Mouse (Mus musculus): ENCODE results near the gene Ano2. TPM values are rescaled to one million over a fixed set of nuclear protein-coding genes. Genes with fewer than 3 reads are reported as not detected.
A peak's percentile ranks its signal among the peaks of the same experiment; 100 is the strongest.

Gene Ano2
- polyA plus RNA-seq, 1 experiment from 2014 or later, result 0.60 TPM

DNA sequence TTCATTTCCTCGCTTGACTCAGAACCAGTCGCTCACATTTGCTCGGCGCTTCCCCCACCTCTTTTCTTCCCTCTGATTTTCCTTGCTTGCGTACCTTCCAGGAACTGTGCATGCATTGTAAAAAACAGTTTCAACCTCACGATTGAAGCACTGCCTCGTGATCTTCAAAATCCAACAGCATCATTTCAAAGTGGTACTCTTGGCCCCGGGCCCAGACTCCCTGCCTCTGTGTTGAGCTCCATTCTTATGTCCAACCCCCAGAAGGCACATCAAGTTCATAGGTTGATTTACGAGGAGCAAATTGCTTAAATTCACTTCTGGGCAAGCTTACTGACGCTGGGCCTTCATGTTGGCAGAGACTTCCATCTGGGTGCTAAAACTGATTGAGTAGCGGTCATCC lies 9.6 kb upstream of the Ano2 start:
- WGBS, result 68% methylated on average over 11 of the region's 11 CpGs
- H3K4me2 ChIP-seq, result no peak overlapping the region
- no peak overlapping the region for H3K27ac ChIP-seq (replicated peaks)
- no peak overlapping the region for H3K4me3 ChIP-seq
- H3K9me3 ChIP-seq, result no peaks in the 10 kb centered on the region
- no peak overlapping the region for H3K9ac ChIP-seq
- no peak for ATAC-seq (ENCODE audit: low FRiP score, low read depth)
- peaks cover 5% of the 10 kb centered on the region; the same call in 1 of the 2 replicates for H3K4me1 ChIP-seq (replicated peaks)
- no peaks in the 10 kb centered on the region for H3K27me3 ChIP-seq
- H3K36me3 ChIP-seq, result no peaks in the 10 kb centered on the region

DNA sequence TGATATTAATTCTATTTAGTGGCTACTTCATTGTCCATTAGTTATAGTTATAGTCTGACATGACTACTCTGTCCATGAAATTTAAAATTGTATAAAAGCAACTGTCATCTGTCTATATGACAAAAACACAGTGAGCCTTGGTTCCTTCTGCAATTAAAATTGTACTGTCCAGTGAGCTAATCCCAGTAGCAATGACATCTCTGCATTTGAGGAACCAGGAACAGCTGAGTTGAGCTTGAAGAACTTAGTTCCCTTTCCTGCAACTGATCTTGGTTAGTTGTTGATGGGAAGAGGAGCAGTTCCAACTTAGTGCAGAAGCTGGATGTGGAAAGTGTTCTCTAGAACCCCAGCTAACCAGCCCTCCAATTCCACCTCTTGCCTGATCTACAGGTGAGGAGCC lies 4.8 kb upstream of the Ano2 start:
- ATAC-seq (ENCODE audit: low FRiP score, low read depth), result no peak
- H3K36me3 ChIP-seq, result no peaks in the 10 kb centered on the region
- H3K27me3 ChIP-seq, result no peaks in the 10 kb centered on the region
- H3K4me3 ChIP-seq, result no peak overlapping the region
- no peaks in the 10 kb centered on the region for H3K9me3 ChIP-seq
- no peak overlapping the region for H3K4me2 ChIP-seq
- no peak overlapping the region for H3K9ac ChIP-seq
- H3K27ac ChIP-seq (replicated peaks), result no peak overlapping the region
- peaks cover 15% of the 10 kb centered on the region for H3K4me1 ChIP-seq (replicated peaks)

- H3K36me3 ChIP-seq, result no peaks in the 10 kb centered on the region
- H3K9me3 ChIP-seq, result no peaks in the 10 kb centered on the region
- WGBS, result 48% methylated on average over 1 of the region's 1 CpGs
- H3K27me3 ChIP-seq, result no peaks in the 10 kb centered on the region
- H3K4me1 ChIP-seq (replicated peaks), result peaks cover 14% of the 10 kb centered on the region
- H3K4me3 ChIP-seq, result no peak overlapping the region
- no peak overlapping the region for H3K4me2 ChIP-seq
- no peak for ATAC-seq (ENCODE audit: low FRiP score, low read depth)
- H3K9ac ChIP-seq, result no peak overlapping the region
- no peak overlapping the region for H3K27ac ChIP-seq (replicated peaks)
These were observed 2.2 kb upstream of the Ano2 start for GRCm38 (mm10) chr6:125687986-125688385.

GRCm38 (mm10) chr6:125701146-125701545 lies 10.9 kb downstream of the Ano2 start:
- WGBS, result 78% methylated on average over 2 of the region's 2 CpGs
- no peak overlapping the region for H3K4me2 ChIP-seq
- ATAC-seq (ENCODE audit: low FRiP score, low read depth), result no peak

DNA sequence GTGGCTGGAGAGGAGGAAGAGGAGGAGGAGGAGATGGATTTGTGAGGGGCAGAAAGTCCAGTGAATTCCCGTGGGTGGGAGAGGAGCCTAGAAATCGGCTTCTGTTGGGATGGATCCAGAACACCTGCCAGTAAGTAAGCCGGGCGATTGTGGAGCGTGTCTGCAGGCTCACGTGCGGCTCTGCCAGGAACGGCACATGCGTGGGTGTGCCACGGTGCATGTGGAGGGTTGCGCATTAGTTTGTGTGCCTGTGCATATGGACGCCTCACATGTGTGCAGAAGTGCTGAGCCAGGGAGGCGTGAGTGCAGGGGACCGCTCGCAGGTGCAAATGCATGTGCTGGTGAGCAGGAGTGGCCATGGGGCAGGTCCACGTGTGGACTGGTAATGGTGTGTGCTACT lies 21.0 kb downstream of the Ano2 start:
- Histone ChIP-seq H3K27ac (replicated peaks) (no peak overlapping the region), H3K4me2 (no peak overlapping the region), H3K9ac (no peak overlapping the region), H3K4me1 (replicated peaks) (no peaks in the 10 kb centered on the region), H3K27me3 (no peaks in the 10 kb centered on the region), H3K9me3 (no peaks in the 10 kb centered on the region), H3K4me3 (no peak overlapping the region), H3K36me3 (no peaks in the 10 kb centered on the region)
- no peak for ATAC-seq (ENCODE audit: low FRiP score, low read depth)
- 82% methylated on average over 16 of the region's 16 CpGs for WGBS

More at GRCm38 (mm10) chr6:125701146-125701545, 10.9 kb downstream of the Ano2 start:
- no peaks in the 10 kb centered on the region for H3K9me3 ChIP-seq
- H3K4me1 ChIP-seq (replicated peaks), result no peaks in the 10 kb centered on the region
- no peak overlapping the region for H3K9ac ChIP-seq
- no peaks in the 10 kb centered on the region for H3K36me3 ChIP-seq
- no peak overlapping the region for H3K4me3 ChIP-seq
- no peaks in the 10 kb centered on the region for H3K27me3 ChIP-seq
- no peak overlapping the region for H3K27ac ChIP-seq (replicated peaks)

GRCm38 (mm10) chr6:125726408-125726807 lies 36.2 kb downstream of the Ano2 start:
- Histone ChIP-seq H3K4me3 (no peak overlapping the region), H3K36me3 (no peaks in the 10 kb centered on the region), H3K9ac (no peak overlapping the region), H3K27me3 (no peaks in the 10 kb centered on the region), H3K4me1 (replicated peaks) (no peaks in the 10 kb centered on the region), H3K4me2 (no peak overlapping the region), H3K9me3 (no peaks in the 10 kb centered on the region), H3K27ac (replicated peaks) (no peak overlapping the region)
- ATAC-seq (ENCODE audit: low FRiP score, low read depth), result no peak
- WGBS, result 84% methylated on average over 2 of the region's 2 CpGs

- ATAC-seq (ENCODE audit: low FRiP score, low read depth), result peak; percentile 48; the same call in 1 of the 2 replicates
- H3K27ac ChIP-seq (replicated peaks), result no peak overlapping the region
- no peaks in the 10 kb centered on the region for H3K27me3 ChIP-seq
- 64% methylated on average over 5 of the region's 5 CpGs for WGBS
- no peak overlapping the region for H3K9ac ChIP-seq
- no peaks in the 10 kb centered on the region for H3K36me3 ChIP-seq
- no peak overlapping the region for H3K4me3 ChIP-seq
- H3K4me1 ChIP-seq (replicated peaks), result no peaks in the 10 kb centered on the region
- H3K9me3 ChIP-seq, result no peaks in the 10 kb centered on the region
- no peak overlapping the region for H3K4me2 ChIP-seq
These were observed 37.3 kb downstream of the Ano2 start for GRCm38 (mm10) chr6:125727484-125727911.

GRCm38 (mm10) chr6:125729471-125729870 lies 39.3 kb downstream of the Ano2 start:
- WGBS, result 79% methylated on average over 6 of the region's 6 CpGs
- H3K27ac ChIP-seq (replicated peaks), result no peak overlapping the region
- H3K27me3 ChIP-seq, result no peaks in the 10 kb centered on the region
- no peaks in the 10 kb centered on the region for H3K9me3 ChIP-seq
- H3K9ac ChIP-seq, result no peak overlapping the region
- H3K4me1 ChIP-seq (replicated peaks), result no peaks in the 10 kb centered on the region
- H3K4me3 ChIP-seq, result no peak overlapping the region
- ATAC-seq (ENCODE audit: low FRiP score, low read depth), result no peak
- H3K36me3 ChIP-seq, result no peaks in the 10 kb centered on the region
- H3K4me2 ChIP-seq, result no peak overlapping the region

DNA sequence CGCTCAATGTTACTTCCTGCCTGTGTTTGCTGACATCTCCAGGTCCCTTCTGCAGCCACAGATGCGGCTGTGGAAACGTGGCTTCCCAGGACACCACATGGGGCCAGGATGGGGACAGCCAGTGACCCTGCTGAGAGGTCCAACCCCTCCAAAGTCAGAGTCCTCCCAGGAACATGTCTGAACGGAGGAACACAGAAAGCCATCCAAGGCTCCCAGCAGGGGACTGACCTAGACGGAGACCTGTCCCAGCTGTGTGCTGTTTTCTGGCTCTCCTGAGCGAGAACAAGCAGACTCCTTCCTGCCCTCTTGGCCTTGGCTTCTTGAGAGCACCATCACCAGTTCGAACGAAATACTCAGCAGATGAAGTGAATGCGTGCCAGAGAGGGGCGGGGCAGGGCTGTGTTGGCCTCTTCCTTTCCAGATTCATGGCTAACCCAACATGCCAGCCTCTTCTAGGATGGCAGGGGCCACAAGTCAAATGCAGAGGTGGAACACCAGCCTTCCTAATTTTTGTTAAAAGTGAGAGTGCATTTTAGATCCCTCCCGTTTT lies 39.8 kb downstream of the Ano2 start:
- no peak overlapping the region for H3K9ac ChIP-seq
- no peak for ATAC-seq (ENCODE audit: low FRiP score, low read depth)
- 63% methylated on average over 11 of the region's 11 CpGs for WGBS

DNA sequence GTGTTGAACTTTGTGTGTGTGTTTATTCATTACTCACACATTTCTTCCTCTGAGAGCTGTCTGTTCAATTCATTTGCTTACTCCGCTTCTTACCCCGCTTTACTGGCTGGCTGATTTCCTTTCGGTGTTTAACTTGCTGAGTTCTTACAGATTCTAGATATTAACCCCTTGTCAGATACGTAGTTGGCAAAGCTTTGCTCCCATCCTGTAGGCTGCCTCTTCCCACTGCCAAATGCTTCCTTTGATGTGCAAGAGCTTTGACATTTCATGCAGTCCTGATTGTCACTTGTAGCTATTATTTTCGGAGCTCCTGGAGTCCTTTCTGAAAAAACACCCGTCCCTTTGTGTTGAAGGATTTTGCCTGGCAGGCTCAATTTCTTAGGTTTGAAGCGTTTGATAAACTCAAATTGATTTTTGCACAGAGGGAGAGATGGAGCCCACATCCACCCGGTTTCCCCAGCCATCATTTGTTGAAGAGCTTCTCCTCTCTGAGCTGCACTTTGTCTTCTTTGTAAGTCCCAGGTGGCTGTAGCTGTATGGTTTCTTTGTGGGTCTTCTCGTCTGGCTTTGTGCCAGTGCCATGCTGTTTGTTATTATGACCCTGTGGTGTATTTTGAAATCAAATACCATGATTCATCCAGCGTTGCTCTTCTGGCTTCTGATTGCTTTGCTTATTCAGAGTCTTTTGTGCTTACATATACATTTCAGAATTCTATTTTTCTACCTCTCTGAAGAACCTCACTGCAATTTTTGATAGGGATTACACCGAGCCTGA lies 47.5 kb downstream of the Ano2 start:
- WGBS, result 44% methylated on average over 11 of the region's 11 CpGs

More for the DNA sequence above, 39.8 kb downstream of the Ano2 start:
- no peak overlapping the region for H3K4me2 ChIP-seq
- H3K4me1 ChIP-seq (replicated peaks), result no peaks in the 10 kb centered on the region
- no peaks in the 10 kb centered on the region for H3K27me3 ChIP-seq
- H3K36me3 ChIP-seq, result no peaks in the 10 kb centered on the region
- H3K9me3 ChIP-seq, result no peaks in the 10 kb centered on the region
- H3K27ac ChIP-seq (replicated peaks), result no peak overlapping the region
- H3K4me3 ChIP-seq, result no peak overlapping the region

DNA sequence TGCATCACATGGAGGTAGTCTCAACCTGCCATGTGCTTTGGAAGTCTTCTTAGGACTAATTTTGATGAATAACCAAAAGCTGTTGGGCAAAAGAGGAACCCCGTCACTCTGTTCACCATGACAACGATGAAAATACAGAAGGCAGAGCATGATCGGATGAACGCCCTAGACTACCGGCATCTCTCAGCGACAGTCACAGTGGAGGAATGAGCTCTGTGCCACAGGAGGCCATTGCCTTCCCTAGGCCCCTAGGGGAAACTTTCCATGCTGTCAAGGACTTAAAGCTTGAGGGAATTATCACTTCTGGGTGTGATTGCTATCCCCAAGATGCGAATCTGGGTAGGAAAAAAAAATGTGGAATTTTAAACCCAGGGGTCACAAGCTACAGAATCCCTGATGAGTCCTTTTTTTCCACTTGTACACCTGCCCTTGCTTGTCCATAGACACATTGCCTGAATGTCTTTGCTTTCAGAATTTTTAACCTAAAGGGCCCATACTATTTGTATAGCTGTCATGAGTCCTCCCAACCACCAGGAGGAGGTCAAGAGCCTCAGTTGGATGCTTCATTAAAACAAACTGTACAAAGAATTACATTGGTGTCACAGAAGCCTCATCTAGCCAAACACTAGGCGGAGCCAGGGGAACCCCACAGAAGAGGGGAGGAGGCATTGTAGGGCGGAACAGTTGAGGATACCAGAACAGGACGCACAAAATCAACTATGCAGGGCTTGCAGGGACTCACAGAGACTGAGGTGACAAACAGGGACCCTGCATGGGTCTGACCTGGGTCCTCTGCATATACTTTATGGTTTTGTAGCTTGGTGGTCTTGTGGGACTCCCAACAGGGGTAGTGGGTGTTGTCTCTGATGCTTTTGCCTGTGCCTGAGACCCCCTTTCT lies 53.2 kb downstream of the Ano2 start:
- H3K27ac ChIP-seq (replicated peaks), result no peak overlapping the region
- 90% methylated on average over 10 of the region's 10 CpGs for WGBS
- no peak for ATAC-seq (ENCODE audit: low FRiP score, low read depth)
- H3K36me3 ChIP-seq, result no peaks in the 10 kb centered on the region
- H3K9me3 ChIP-seq, result no peaks in the 10 kb centered on the region
- no peaks in the 10 kb centered on the region for H3K4me1 ChIP-seq (replicated peaks)
- H3K9ac ChIP-seq, result no peak overlapping the region
- no peak overlapping the region for H3K4me3 ChIP-seq
- no peaks in the 10 kb centered on the region for H3K27me3 ChIP-seq
- no peak overlapping the region for H3K4me2 ChIP-seq

More for the DNA sequence above, 47.5 kb downstream of the Ano2 start:
- Histone ChIP-seq H3K4me2 (no peak overlapping the region), H3K9me3 (no peaks in the 10 kb centered on the region), H3K36me3 (no peaks in the 10 kb centered on the region), H3K27me3 (no peaks in the 10 kb centered on the region), H3K4me3 (no peak overlapping the region), H3K4me1 (replicated peaks) (no peaks in the 10 kb centered on the region), H3K27ac (replicated peaks) (no peak overlapping the region), H3K9ac (no peak overlapping the region)
- ATAC-seq (ENCODE audit: low FRiP score, low read depth), result no peak

DNA sequence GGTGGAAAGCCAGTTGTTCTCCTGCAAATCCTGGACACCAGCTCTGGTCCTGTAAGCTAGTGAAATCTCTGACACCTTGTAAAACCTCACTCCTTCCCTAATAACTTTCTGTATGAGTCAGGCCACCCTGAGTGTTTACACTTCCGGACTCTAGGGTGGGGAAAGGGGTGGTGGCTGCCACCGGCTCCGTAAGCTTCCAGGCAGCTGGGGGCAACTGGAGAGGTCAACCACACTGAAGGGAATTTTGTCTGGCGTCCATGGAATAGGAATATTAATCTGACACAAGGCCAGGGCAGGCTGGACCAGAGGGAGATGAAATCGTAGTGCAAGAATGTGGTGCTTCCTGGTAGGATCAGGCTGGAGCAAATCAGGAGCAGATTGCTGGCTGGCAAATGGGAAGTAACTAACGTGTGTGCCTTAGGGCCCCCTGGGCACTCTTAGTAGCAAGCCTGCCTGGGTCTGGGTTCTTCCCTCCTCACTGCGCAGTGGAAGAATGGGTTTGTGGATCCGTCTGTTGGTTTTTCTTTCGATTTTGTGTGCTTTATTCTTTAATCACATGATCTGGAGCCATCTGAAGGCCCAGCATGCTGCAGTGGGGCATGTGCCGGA lies 57.2 kb downstream of the Ano2 start:
- ATAC-seq (ENCODE audit: low FRiP score, low read depth), result no peak
- H3K9ac ChIP-seq, result no peak overlapping the region

More for the DNA sequence above, 57.2 kb downstream of the Ano2 start:
- H3K27ac ChIP-seq (replicated peaks), result no peak overlapping the region
- no peaks in the 10 kb centered on the region for H3K9me3 ChIP-seq
- H3K4me2 ChIP-seq, result no peak overlapping the region
- no peaks in the 10 kb centered on the region for H3K36me3 ChIP-seq
- no peaks in the 10 kb centered on the region for H3K4me1 ChIP-seq (replicated peaks)
- no peaks in the 10 kb centered on the region for H3K27me3 ChIP-seq
- 80% methylated on average over 10 of the region's 10 CpGs for WGBS
- H3K4me3 ChIP-seq, result no peak overlapping the region

Data from hindbrain, embryonic 15.5 days (tissue).